Mouse (Mus musculus) liver, adult (tissue): ENCODE results near the gene 1700066M21Rik.

ENCODE experiments used
- GATA4 ChIP-seq: IDR thresholded peaks from 2 replicates; pipeline ENCODE4 v1.6.1; 2014; ENCODE audit warnings: mild to moderate bottlenecking, low read length; ENCODE audit not compliant: insufficient replicate concordance

1700066M21Rik gene

DNA sequence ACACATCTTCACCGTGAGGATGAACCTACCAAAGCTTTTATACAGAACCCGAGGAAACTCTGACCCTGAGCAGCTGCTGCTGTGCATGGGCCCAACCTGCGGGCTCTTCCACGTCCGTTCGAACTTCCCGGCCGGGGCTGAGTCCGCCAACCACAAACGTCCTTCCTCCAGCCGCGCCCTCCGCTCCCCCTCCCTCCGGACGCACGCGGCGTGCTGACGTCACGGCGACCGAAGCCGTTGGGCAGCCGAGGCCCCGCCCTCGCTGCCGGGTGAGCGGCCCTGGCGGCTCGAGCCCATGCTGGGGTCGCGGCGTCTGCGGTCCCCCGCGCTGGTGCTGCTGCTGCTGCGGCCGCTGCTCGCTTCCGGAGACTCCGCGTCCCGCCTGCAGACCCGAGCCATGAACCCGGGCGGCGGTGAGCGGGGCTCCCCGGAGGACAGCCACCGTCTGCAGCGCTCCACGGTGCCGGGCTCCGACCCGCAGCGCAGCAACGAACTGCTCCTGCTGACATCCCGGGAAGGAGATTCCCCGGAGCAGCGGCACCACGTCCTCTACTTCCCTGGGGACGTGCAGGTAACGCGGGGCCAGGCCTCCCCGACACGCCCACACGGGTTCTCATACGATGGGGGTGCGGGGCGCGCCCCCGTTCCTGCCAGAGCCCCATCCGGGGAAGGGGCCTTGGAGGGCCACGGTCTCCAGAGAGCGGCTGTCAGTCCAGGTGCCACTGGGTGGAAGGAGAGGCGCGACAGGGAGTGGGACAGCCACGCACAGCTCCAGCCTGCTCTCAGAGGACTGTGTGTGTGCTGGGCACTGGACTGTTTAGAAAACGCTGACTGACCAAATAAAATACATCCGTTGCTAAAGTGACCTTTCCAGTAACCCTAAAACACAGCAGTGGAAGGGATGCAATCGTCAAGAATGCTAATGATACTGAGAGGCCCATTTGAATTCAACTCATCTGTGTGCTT, at the start of gene 1700066M21Rik:
TSS of gene 1700066M21Rik (plus strand) at position 245 of the 966 bp plus-strand sequence.
- no peak for TF ChIP-seq GATA4

GRCm38 (mm10) chr1:57329285-57330093, 47.9 kb upstream of the 1700066M21Rik start:
- no peak for TF ChIP-seq GATA4

DNA sequence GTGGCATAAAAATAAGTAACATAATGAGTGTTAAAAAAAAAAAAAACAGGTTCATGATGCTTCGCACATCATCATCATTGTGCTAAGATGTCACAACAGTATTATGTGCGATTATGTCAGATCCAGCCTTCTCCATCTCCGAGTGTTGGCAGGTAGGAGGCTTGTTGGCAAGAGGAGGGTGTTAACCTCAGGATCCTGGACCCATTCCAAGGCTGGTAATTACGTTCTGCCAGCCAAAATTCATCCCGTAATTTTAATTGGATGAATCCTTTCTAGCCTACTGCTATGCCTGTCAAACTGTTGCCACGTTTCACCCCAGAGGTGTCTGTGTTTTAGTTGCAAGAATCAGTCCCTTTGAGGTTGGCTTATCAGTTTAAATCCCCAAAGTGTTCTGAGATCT, 47.2 kb upstream of the 1700066M21Rik start:
- no peak for TF ChIP-seq GATA4

DNA sequence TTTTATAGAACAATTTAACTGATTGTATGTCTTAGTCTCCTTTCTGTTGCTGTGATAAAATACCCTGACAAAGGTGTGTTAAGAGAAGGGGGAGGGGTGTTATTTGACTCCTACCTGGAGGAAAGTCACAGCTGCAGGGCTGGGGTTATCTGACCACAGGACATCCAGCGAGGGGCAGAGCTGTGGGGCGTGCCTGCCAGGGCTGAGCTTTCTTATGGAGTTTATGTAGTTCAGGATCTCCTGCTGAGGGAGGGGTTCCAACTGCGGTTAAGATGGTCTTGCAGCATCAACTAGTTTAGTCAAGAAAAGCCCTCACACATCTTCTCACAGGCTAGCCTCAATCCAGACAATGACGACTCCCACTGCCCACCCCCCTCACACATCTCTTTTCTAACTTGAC, 45.4 kb upstream of the 1700066M21Rik start:
- no peak for TF ChIP-seq GATA4

GRCm38 (mm10) chr1:57333550-57334213, 43.7 kb upstream of the 1700066M21Rik start:
- no peak for TF ChIP-seq GATA4

- no peak for TF ChIP-seq GATA4
These were observed 42.2 kb upstream of the 1700066M21Rik start for GRCm38 (mm10) chr1:57335200-57335599.

DNA sequence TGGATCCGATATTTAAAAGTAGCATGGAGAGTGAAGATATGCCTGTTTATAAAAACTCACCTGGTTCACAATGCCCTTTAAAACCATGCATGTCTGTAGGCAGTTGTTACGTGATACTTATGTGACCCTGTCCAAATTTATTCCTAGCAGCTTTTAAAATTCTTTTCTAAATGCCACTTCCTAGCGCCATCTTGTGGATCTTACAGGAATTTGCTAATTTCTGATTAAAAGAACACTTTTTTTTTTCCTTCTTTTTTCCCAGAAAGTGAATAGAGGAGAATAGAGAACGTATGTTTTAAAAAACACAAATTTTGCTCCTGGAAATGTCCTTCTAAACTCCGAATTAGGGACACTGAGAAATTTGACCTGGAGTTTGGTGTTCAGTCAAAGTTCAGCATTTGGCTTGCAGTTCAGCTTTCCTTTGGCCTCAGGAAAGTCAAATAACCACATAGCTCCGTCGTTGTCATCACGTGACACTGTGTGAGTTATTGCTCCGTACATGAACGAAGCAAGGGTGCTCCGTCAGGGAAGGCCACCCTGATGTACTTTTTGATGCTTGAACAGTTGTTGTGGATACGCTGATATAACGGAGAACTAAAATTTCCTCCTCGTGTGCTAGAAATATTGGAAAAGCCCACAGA, 38.1 kb upstream of the 1700066M21Rik start:
- TF ChIP-seq GATA4: no peak

GRCm38 (mm10) chr1:57341197-57341596, 36.2 kb upstream of the 1700066M21Rik start:
- no peak for TF ChIP-seq GATA4

DNA sequence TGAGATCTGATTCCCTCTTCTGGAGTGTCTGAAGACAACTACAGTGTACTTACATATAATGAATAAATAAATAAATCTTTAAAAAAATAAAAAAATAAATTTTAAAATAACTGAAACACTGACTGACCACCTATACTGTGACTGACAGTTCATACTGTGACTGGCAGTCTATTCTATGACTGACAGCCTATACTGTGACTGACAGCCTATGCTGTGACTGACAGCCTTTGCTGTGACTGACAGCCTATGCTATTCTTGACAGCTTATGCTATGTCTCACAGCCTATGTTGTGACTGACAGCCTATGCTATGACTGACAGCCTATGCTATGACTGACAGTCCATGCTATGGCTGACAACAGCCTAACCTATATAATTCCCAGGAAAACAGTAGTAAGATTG, 29.9 kb upstream of the 1700066M21Rik start:
- TF ChIP-seq GATA4: no peak

- no peak for TF ChIP-seq GATA4
These were observed 25.5 kb upstream of the 1700066M21Rik start for GRCm38 (mm10) chr1:57351941-57352340.

DNA sequence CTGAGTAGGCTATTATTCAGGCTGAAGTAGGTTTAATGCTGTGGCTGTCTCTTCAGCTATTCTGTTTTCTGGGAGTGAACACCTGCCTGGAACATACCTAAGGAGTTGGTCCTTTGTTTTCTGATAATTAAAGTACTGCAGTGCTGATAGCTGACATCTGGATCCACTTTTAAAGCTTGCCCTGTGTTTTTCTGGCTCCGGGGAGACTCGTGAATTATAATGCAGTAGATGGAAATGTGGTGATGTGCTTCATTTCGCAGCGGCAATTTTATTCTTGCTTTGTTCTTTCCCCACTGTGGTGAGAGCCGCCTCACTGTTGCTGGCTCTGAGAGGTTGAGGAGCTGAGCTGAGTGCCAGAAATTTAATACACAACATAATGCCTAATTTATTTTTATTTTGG, 18.9 kb upstream of the 1700066M21Rik start:
- TF ChIP-seq GATA4: no peak

DNA sequence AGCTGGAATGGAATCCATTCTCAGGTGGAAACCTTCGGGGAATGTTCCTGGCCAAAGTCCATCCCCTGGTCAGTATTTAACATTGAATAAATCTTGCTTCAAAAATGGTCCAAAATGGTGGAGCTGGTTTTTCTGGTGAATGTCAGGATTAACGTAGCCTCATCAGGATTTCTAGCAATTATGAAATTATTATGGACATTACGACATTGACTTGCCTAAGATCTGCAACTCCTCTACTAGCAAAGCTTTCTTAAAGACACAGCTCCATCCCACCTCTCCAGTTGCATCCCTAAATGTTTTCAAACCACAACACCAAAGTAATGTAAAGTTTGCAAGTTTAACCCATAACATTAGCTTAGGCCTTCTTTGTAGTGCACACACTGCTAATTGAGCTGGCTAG, 10.0 kb upstream of the 1700066M21Rik start:
- no peak for TF ChIP-seq GATA4

GRCm38 (mm10) chr1:57369111-57369510, 8.3 kb upstream of the 1700066M21Rik start:
- TF ChIP-seq GATA4: no peak

GRCm38 (mm10) chr1:57370451-57370850, 7.0 kb upstream of the 1700066M21Rik start:
- TF ChIP-seq GATA4: no peak

GRCm38 (mm10) chr1:57375276-57375675, 2.1 kb upstream of the 1700066M21Rik start:
- TF ChIP-seq GATA4: no peak
